Mouse (Mus musculus) kidney, adult 10 weeks (tissue): ENCODE data around the gene Nme9. TPM values are rescaled to one million over a fixed set of nuclear protein-coding genes. Genes with fewer than 3 reads are reported as not detected.

Experiments used
- polyA plus RNA-seq: library from polyadenylated mRNA; stranded (reverse); fragments of 350-450 nt; fragmentation: Illumina TruSeq; extraction: RNeasy Lipid Tissue Mini Kit (QIAGEN cat#74804); gene quantifications from one replicate; pipeline ENCODE4 v1.2.3, GENCODE M21; 2014; ENCODE audit warnings: low read depth, low replicate concordance

Nme9 gene
- not detected for polyA plus RNA-seq

GRCm38 (mm10) chr9:99451161-99451560 lies at the start of gene Nme9:
TSS of gene Nme9 (plus strand) at chr9:99451475.

DNA sequence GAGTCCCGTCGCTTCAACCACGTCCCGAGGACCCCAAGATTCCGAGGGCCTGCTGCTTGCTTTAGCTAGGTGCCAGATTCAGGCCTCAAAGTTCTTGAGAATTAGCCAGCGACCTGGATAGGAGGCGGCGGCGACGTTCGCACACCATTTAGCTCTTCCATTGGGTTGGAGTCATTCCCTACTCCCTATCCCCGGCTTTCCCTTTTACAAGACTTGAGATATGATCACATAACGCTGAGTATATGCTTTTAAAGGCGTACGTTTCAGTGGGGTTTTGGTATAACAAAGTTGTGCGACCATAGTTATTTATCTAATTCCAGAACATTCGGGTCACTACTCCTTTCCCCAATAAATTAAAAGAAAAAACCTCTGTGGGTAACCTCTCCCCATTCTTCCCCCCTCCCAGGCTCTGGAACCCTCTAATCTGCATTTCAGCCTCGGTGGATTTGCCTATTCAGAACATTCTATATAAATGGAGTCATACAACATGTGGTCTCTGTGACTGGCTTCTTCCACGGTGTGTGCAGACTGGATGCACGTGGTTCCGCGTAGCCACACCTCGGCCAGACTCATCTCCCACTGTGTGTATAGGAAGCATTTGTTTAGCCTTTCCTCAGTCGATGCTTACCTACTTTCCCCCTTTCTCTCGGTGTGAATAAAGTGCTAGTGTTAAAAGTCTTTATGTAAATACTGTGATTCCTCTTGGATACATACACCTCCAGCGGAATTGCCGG lies 14.1 kb upstream of the Nme9 start, which contains the start of gene Mras:
Gene Mras (minus strand): TSS at position 351 of the 734 bp plus-strand sequence.

Other genes starting within 250 kb of the Nme9 start
- gene Faiml, start 214.2 kb upstream of the Nme9 start, polyA plus RNA-seq: not detected
- 23.1 TPM for gene Cep70, start 208.1 kb upstream of the Nme9 start, polyA plus RNA-seq
- gene Esyt3, start 92.9 kb upstream of the Nme9 start, polyA plus RNA-seq: 0.16 TPM
- 7.4 TPM for gene Mras, start 14.1 kb upstream of the Nme9 start, polyA plus RNA-seq
- 38.3 TPM for gene Armc8, start 117.4 kb downstream of the Nme9 start, polyA plus RNA-seq
- gene Dbr1, start 124.3 kb downstream of the Nme9 start, polyA plus RNA-seq: 12.5 TPM
- gene A4gnt, start 161.0 kb downstream of the Nme9 start, polyA plus RNA-seq: 13.5 TPM
- 5.1 TPM for gene Dzip1l, start 178.0 kb downstream of the Nme9 start, polyA plus RNA-seq